Comparison of ENCODE assay signal across 32 mouse cellular contexts in genomic region chr5:28243501-28244177, GRCm38 (mm10). TPM values are rescaled to one million over a fixed set of nuclear protein-coding genes. Genes with fewer than 3 reads are reported as not detected.
DNase-seq lines count a peak whose midpoint lies in the region; ATAC-seq and TF ChIP-seq lines count a peak whose summit lies in the region.
"Had no signal": no experiment of that assay in that cellular context is flagged by ENCODE, and none has a peak within 500 bp of the region (broad histone marks: within the 10 kb centered on the region; RNA-seq: fewer than 3 reads in every experiment).

No protein-coding gene starts in this region.

- no peak for ATAC-seq in midbrain, embryonic 14.5 days (ENCODE audit: low FRiP score, low TSS enrichment)
- ATAC-seq in neural tube, embryonic 15.5 days (ENCODE audit: low FRiP score): no peak
- ATAC-seq: hindbrain, postnatal 0 days; intestine, embryonic 16.5 days; liver, embryonic 12.5 days had no signal

- DNase-seq in heart, adult 11 months: peak; percentile 45
- DNase-seq in heart, postnatal 25 days (ENCODE audit: low spot score): no peak
- peak; percentile 62 to 72 for DNase-seq in cerebellum, adult 18-20 months
- peak; percentile 72 for DNase-seq in cerebellum, postnatal 14 days
- no peak for DNase-seq in midbrain, embryonic 14.5 days
- DNase-seq in retina, postnatal 1 day: no peak
- DNase-seq: gastrocnemius, postnatal 25 days; kidney, postnatal 36 days; lung, adult 2 months; lung, postnatal 14 days; right cerebral cortex, adult 18-20 months; thymus, adult 18-20 months; thymus, postnatal 4 days had no signal

- 84% methylated on average over 8 of the region's 8 CpGs for WGBS in midbrain, embryonic 14.5 days
- 76% methylated on average over 8 of the region's 8 CpGs for WGBS in neural tube, embryonic 15.5 days

- TF ChIP-seq POLR2A in myocyte (IDR thresholded peaks at IDR 0.05; ENCODE audit: insufficient read length, low read depth): no peak

- peaks cover under 1% of the 10 kb centered on the region for H3K27me3 ChIP-seq in myocyte (ENCODE audit: control insufficient read depth, insufficient read depth, insufficient read length)
- no peaks in the 10 kb centered on the region for H3K27me3 ChIP-seq in midbrain, embryonic 14.5 days (ENCODE audit: control insufficient read depth, insufficient read depth, low read length)
- no peaks in the 10 kb centered on the region for H3K27me3 ChIP-seq in neural tube, embryonic 15.5 days (replicated peaks)
- H3K27me3 ChIP-seq: kidney, embryonic 15.5 days; limb, embryonic 13.5 days; neural tube, embryonic 12.5 days; stomach, embryonic 15.5 days had no signal

- H3K9me3 ChIP-seq in midbrain, embryonic 14.5 days (ENCODE audit: control insufficient read depth, low read length): no peaks in the 10 kb centered on the region
- H3K9me3 ChIP-seq in neural tube, embryonic 15.5 days (replicated peaks): no peaks in the 10 kb centered on the region
- H3K9me3 ChIP-seq: embryonic facial prominence, embryonic 10.5 days; forebrain, embryonic 10.5 days; heart, embryonic 10.5 days; hindbrain, embryonic 10.5 days; kidney, embryonic 15.5 days; limb, embryonic 13.5 days; liver, embryonic 12.5 days; midbrain, embryonic 12.5 days; neural tube, embryonic 12.5 days; stomach, embryonic 15.5 days had no signal

- no peak overlapping the region for H3K27ac ChIP-seq in midbrain, embryonic 14.5 days (replicated peaks; ENCODE audit: low read depth, low read length)
- no peak overlapping the region for H3K27ac ChIP-seq in neural tube, embryonic 15.5 days (replicated peaks)
- H3K27ac ChIP-seq: embryonic facial prominence, embryonic 10.5 days; forebrain, embryonic 10.5 days; heart, embryonic 10.5 days; hindbrain, embryonic 10.5 days; hindbrain, postnatal 0 days; kidney, embryonic 15.5 days; limb, embryonic 13.5 days; liver, embryonic 12.5 days; midbrain, embryonic 12.5 days; neural tube, embryonic 12.5 days; stomach, embryonic 15.5 days had no signal

- H3K36me3 ChIP-seq in myocyte (ENCODE audit: control insufficient read depth, insufficient read depth): no peaks in the 10 kb centered on the region
- no peaks in the 10 kb centered on the region for H3K36me3 ChIP-seq in midbrain, embryonic 14.5 days (ENCODE audit: control insufficient read depth, insufficient read depth, low read length)
- H3K36me3 ChIP-seq in neural tube, embryonic 15.5 days: no peaks in the 10 kb centered on the region
- H3K36me3 ChIP-seq: embryonic facial prominence, embryonic 10.5 days; forebrain, embryonic 10.5 days; heart, embryonic 10.5 days; hindbrain, embryonic 10.5 days; kidney, embryonic 15.5 days; limb, embryonic 13.5 days; liver, embryonic 12.5 days; midbrain, embryonic 12.5 days; neural tube, embryonic 12.5 days; stomach, embryonic 15.5 days had no signal

- intact Hi-C loops in heart, postnatal 25 days (cut with DNase I): no loop called here

- no peak overlapping the region for H3K4me3 ChIP-seq in myocyte
- H3K4me3 ChIP-seq in midbrain, embryonic 14.5 days (replicated peaks; ENCODE audit: low read depth, low read length): no peak overlapping the region
- no peak overlapping the region for H3K4me3 ChIP-seq in neural tube, embryonic 15.5 days (replicated peaks)
- H3K4me3 ChIP-seq: embryonic facial prominence, embryonic 10.5 days; forebrain, embryonic 10.5 days; heart, embryonic 10.5 days; hindbrain, embryonic 10.5 days; kidney, embryonic 15.5 days; limb, embryonic 13.5 days; liver, embryonic 12.5 days; midbrain, embryonic 12.5 days; neural tube, embryonic 12.5 days; stomach, embryonic 15.5 days had no signal

- H3K4me2 ChIP-seq in myocyte (ENCODE audit: low read depth): peak overlapping the region; percentile 24
- H3K4me2 ChIP-seq in midbrain, embryonic 14.5 days (ENCODE audit: low read length): no peak overlapping the region
- H3K4me2 ChIP-seq in neural tube, embryonic 15.5 days: no peak overlapping the region
- H3K4me2 ChIP-seq: kidney, embryonic 15.5 days; limb, embryonic 13.5 days; liver, embryonic 12.5 days; midbrain, embryonic 12.5 days; neural tube, embryonic 12.5 days; stomach, embryonic 15.5 days had no signal

- H3K4me1 ChIP-seq in midbrain, embryonic 14.5 days (ENCODE audit: control insufficient read depth, insufficient read depth, low read length): 0 out of 2 replicates have a peak, but pooled peaks cover 3% of the 10 kb centered on the region
- no peaks in the 10 kb centered on the region for H3K4me1 ChIP-seq in neural tube, embryonic 15.5 days
- H3K4me1 ChIP-seq: embryonic facial prominence, embryonic 10.5 days; heart, embryonic 10.5 days; kidney, embryonic 15.5 days; limb, embryonic 13.5 days; liver, embryonic 12.5 days; neural tube, embryonic 12.5 days; stomach, embryonic 15.5 days had no signal

- H3ac ChIP-seq in myocyte (ENCODE audit: control insufficient read depth, insufficient read length): no peak overlapping the region

- no peaks in the 10 kb centered on the region for H3K79me2 ChIP-seq in myocyte (ENCODE audit: control insufficient read depth, insufficient read depth)

- H3K9ac ChIP-seq in midbrain, embryonic 14.5 days (replicated peaks; ENCODE audit: low read length): no peak overlapping the region
- no peak overlapping the region for H3K9ac ChIP-seq in neural tube, embryonic 15.5 days (replicated peaks)
- H3K9ac ChIP-seq: kidney, embryonic 15.5 days; limb, embryonic 13.5 days; liver, embryonic 12.5 days; midbrain, embryonic 12.5 days; neural tube, embryonic 12.5 days; stomach, embryonic 15.5 days had no signal

TF ChIP-seq in myocyte, 11 proteins besides CTCF, POLR2A, EP300 and RAD21:
- no peak for TF ChIP-seq TCF3 (IDR thresholded peaks at IDR 0.05; ENCODE audit: insufficient read length, low read depth)
- TF ChIP-seq MAX (IDR thresholded peaks at IDR 0.05; ENCODE audit: low read depth): no peak
- no peak for TF ChIP-seq E2F4 (IDR thresholded peaks at IDR 0.05; ENCODE audit: insufficient read depth)
- TF ChIP-seq MYOG (IDR thresholded peaks at IDR 0.05; ENCODE audit: control insufficient read depth in 1 of 3, insufficient read depth in 1 of 3, insufficient read length in 2 of 3, low read depth in 2 of 3): no peak
- TF ChIP-seq MYOD1 (IDR thresholded peaks at IDR 0.05; ENCODE audit: control insufficient read depth in 1 of 3, insufficient read length in 2 of 3, low read depth in 2 of 3): no peak
- no peak for TF ChIP-seq SRF (IDR thresholded peaks at IDR 0.05; ENCODE audit: control insufficient read depth, insufficient read length, low read depth)
- TF ChIP-seq POLR2AphosphoS2 (IDR thresholded peaks at IDR 0.05; ENCODE audit: insufficient read length, low read depth): no peak
- TF ChIP-seq USF1 (IDR thresholded peaks at IDR 0.05; ENCODE audit: low read depth): no peak
- TF ChIP-seq TCF12 (IDR thresholded peaks at IDR 0.05; ENCODE audit: insufficient read depth, poor library complexity, severe bottlenecking): no peak
- no peak for TF ChIP-seq REST (IDR thresholded peaks at IDR 0.05; ENCODE audit: insufficient read depth, insufficient read length)
- TF ChIP-seq CEBPB (IDR thresholded peaks at IDR 0.05; ENCODE audit: insufficient read depth, poor library complexity, severe bottlenecking): no peak

RNA-seq across cellular contexts. Expression of gene Cnpy1, which starts 2.0 kb away (rescaled TPM):
- total RNA-seq in heart, postnatal 25 days (2021): not detected
- polyA plus RNA-seq in myocyte (2012; fragmentation: generic; extraction: Trizol): not detected
- 67.4 and 99.4 TPM in 2 replicates for polyA plus RNA-seq in midbrain, embryonic 14.5 days (2014; fragmentation: Nextera tagmentation; extraction: Ambion mirVana)
- polyA plus RNA-seq in neural tube, embryonic 15.5 days (2015; fragmentation: Nextera tagmentation; extraction: Ambion mirVana): 0.42 and 0.51 TPM in 2 replicates
- total RNA-seq: adrenal gland, adult 18-20 months; adrenal gland, postnatal 36 days; gastrocnemius, postnatal 25 days; left cerebral cortex, postnatal 25 days; megakaryocyte, adult 5-6 weeks had no signal
- polyA plus RNA-seq: heart, embryonic 16.5 days; liver, embryonic 12.5 days had no signal

Comparison
In these comparisons a context has a peak if more than half of its experiments do, and no peak if none do; other contexts are left out.
1. DNase-seq: peak in heart, adult 11 months (single experiment), cerebellum, adult 18-20 months (2 of 2) and cerebellum, postnatal 14 days (2 of 2); none in heart, postnatal 25 days (single experiment), midbrain, embryonic 14.5 days (single experiment) and retina, postnatal 1 day (single experiment).
2. RNA of gene Cnpy1, which starts 2.0 kb away (polyA plus RNA-seq): 67.4 to 99.4 TPM in midbrain, embryonic 14.5 days; 0.42 to 0.51 TPM in neural tube, embryonic 15.5 days and not detected in myocyte (single experiment); every median in the first group is over 10 times any median in the second.